ENCODE assay signal across 8 mouse cellular contexts in the genomic region with DNA sequence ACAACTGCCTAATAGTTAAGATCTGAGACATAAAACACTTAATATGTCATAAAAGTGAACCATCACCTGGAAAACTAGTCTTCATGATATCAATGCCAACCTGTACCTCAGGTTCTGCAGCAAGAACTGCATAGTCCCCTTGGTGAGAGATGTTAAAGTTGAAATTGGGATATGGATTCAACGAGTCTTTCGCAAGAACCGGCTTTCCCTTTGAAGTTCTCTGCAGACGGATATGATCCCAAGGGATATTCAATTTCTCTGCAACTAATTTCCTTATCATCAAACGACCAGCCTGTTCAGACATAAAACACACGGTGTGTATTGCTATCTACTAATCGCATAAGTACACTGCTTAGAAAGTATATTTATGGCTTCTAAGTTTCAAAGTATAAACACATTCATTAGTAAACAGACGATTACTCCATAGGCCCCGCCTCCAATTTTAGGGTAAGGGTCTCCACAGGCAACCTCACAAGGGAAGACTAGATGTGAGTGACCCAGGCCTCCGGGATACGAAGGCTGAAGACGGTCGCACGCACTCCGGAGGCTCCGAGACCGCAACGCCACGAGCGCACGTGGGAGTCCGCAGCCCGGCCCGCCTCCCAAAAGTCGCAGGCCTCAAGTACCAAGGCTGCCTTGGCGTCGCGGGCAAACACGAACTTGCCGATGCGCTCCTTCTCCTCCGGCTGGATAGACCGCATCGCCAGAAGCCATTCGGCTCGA. TPM values are rescaled to one million over a fixed set of nuclear protein-coding genes. Genes with fewer than 3 reads are reported as not detected.
DNase-seq lines count a peak whose midpoint lies in the region; ATAC-seq and TF ChIP-seq lines count a peak whose summit lies in the region.

No protein-coding gene starts in this region.

- no peaks in the 10 kb centered on the region for H3K36me3 ChIP-seq in heart, embryonic 15.5 days
- no peaks in the 10 kb centered on the region for H3K36me3 ChIP-seq in macrophage (ENCODE audit: inconsistent target)

- peaks cover 19% of the 10 kb centered on the region for H3K4me1 ChIP-seq in heart, embryonic 15.5 days (replicated peaks)

- H3K27ac ChIP-seq in heart, embryonic 15.5 days, result peak overlapping the region; percentile 94
- H3K27ac ChIP-seq in macrophage, result no peak overlapping the region

- WGBS in heart, embryonic 15.5 days, result under 1% methylated on average over 36 of the region's 36 CpGs
- 2% methylated on average over 34 of the region's 36 CpGs for WGBS in macrophage (ENCODE audit: missing documents)

- intact Hi-C loops in heart, postnatal 36 days (cut with DNase I), result loop anchor here (2.0 kb wide), 1 partner anchor 68 kb away; a partner anchor contains a TSS
- intact Hi-C loops in left cerebral cortex, postnatal 36 days (cut with DNase I), result loop anchor here (5.0 kb wide), 3 partner anchors 69 to 906 kb away; a partner anchor contains a TSS

- peak overlapping the region; percentile 82 for H3K4me2 ChIP-seq in heart, embryonic 15.5 days

- H3K9ac ChIP-seq in heart, embryonic 15.5 days, result peak overlapping the region; percentile 81

- CTCF ChIA-PET in Patski (lab: Charles Lee), result interaction anchor here (3.7 kb wide), 1 partner anchor 13 kb away, joined by 14 read pairs; no protein-coding TSS in a partner anchor

- POLR2A ChIA-PET in Patski (lab: Charles Lee), result no interaction called here

- peaks cover 27% of the 10 kb centered on the region for H3K79me2 ChIP-seq in macrophage (ENCODE audit: inconsistent target)

- TF ChIP-seq CTCF in Patski (IDR thresholded peaks at IDR 0.05), result no peak

- peak; percentile 14 for ATAC-seq in heart, embryonic 15.5 days (replicated peaks; ENCODE audit: insufficient number of reproducible peaks, insufficient read depth, low FRiP score, low read depth)
- ATAC-seq in Patski, result peak; percentile 49
- ATAC-seq in granulocyte monocyte progenitor cell, adult 5-6 weeks (replicated peaks; ENCODE audit: poor library complexity, severe bottlenecking), result peak; percentile 55

- in situ Hi-C loops in Patski (cut with MboI; ENCODE audit: low pct_unique_long_range_greater_than_20kb), result loop anchor here (10.0 to 25.0 kb wide), 2 partner anchors 66 to 896 kb away; a partner anchor contains a TSS

- H3K27me3 ChIP-seq in heart, embryonic 15.5 days, result no peaks in the 10 kb centered on the region
- H3K27me3 ChIP-seq in Patski, result no peaks in the 10 kb centered on the region

- no peak for DNase-seq in heart, postnatal 36 days
- peak; percentile 7 for DNase-seq in Patski (ENCODE audit: low read depth, low spot score)
- DNase-seq in T-cell, adult 2 months (ENCODE audit: low spot score), result no peak
- no peak for DNase-seq in spleen, postnatal 14 days (ENCODE audit: low spot score in 2 of 2)
- DNase-seq in left cerebral cortex, postnatal 36 days (ENCODE audit: low spot score in 2 of 2), result no peak

- peak overlapping the region; percentile 89 for H3K4me3 ChIP-seq in heart, embryonic 15.5 days
- peak overlapping the region; percentile 94 for H3K4me3 ChIP-seq in macrophage (ENCODE audit: inconsistent target)

- no peaks in the 10 kb centered on the region for H3K9me3 ChIP-seq in heart, embryonic 15.5 days (replicated peaks)

RNA-seq across cellular contexts. Expression of a gene that starts 0.5 kb away (rescaled TPM):
- 22.5 and 27.9 TPM in 2 replicates for polyA plus RNA-seq in heart, embryonic 15.5 days (2015; fragmentation: Nextera tagmentation; extraction: Ambion mirVana)
- 10 to 100 TPM; 19.0 to 19.7 TPM for total RNA-seq in heart, postnatal 36 days (2021)
- polyA plus RNA-seq in Patski (2021), result 20.0 TPM
- 30.7 and 35.0 TPM in 2 replicates for total RNA-seq in granulocyte monocyte progenitor cell, adult 5-6 weeks (2014; fragmentation: Nextera tagmentation)
- 24.6 and 28.7 TPM in 2 replicates for total RNA-seq in granulocyte monocyte progenitor cell, adult 5-6 weeks (2017)
- total RNA-seq in macrophage (2018; cell fraction: chromatin; rRNA removed), result 10 to 100 TPM in 3 of 26 experiments, 1 to 10 TPM in 23; 1.1 to 12.4 (median 4.5) TPM
- 1 to 10 TPM; 4.0 to 9.5 (median 7.2) TPM for total RNA-seq in macrophage (2018; cell fraction: cytosol; rRNA removed)
- 10 to 100 TPM in 4 of 26 experiments, 1 to 10 TPM in 22; 2.8 to 16.4 (median 4.4) TPM for total RNA-seq in macrophage (2018; cell fraction: nucleus; rRNA removed)
- 7.7 to 13.4 TPM (median 7.7 TPM) in 3 replicates for polyA plus RNA-seq in macrophage (2018)
- 10 to 100 TPM; 25.3 to 27.2 TPM for total RNA-seq in left cerebral cortex, postnatal 36 days (2021)

RNA-seq across cellular contexts. Expression of a gene that starts 0.8 kb away (rescaled TPM):
- 8.3 and 10.5 TPM in 2 replicates for polyA plus RNA-seq in heart, embryonic 15.5 days (2015; fragmentation: Nextera tagmentation; extraction: Ambion mirVana)
- 1 to 10 TPM; 8.0 to 8.9 TPM for total RNA-seq in heart, postnatal 36 days (2021)
- polyA plus RNA-seq in Patski (2021) (4.5 TPM), macrophage (2018) (1.6 to 3.0 TPM (median 2.5 TPM) in 3 replicates)
- 2.3 and 4.8 TPM in 2 replicates for total RNA-seq in granulocyte monocyte progenitor cell, adult 5-6 weeks (2014; fragmentation: Nextera tagmentation)
- 1.6 and 3.8 TPM in 2 replicates for total RNA-seq in granulocyte monocyte progenitor cell, adult 5-6 weeks (2017)
- 1 to 10 TPM in 16 of 26 experiments, under 1 TPM in 8, not detected in 2; 0.29 to 6.0 (median 2.2) TPM for total RNA-seq in macrophage (2018; cell fraction: chromatin; rRNA removed)
- total RNA-seq in macrophage (2018; cell fraction: cytosol; rRNA removed), result 1 to 10 TPM in 23 of 26 experiments, under 1 TPM in 3; 0.57 to 2.9 (median 1.7) TPM
- total RNA-seq in macrophage (2018; cell fraction: nucleus; rRNA removed), result 1 to 10 TPM in 21 of 26 experiments, under 1 TPM in 5; 0.32 to 8.3 (median 1.5) TPM
- 10 to 100 TPM; 10.5 to 13.5 TPM for total RNA-seq in left cerebral cortex, postnatal 36 days (2021)
